Mouse (Mus musculus) gastrocnemius, postnatal 14 days (tissue): ENCODE measurements around the gene Rad9b. TPM values are rescaled to one million over a fixed set of nuclear protein-coding genes. Genes with fewer than 3 reads are reported as not detected.

Source experiments
- DNase-seq: peaks from one replicate; pipeline ENCODE4 v3.0.0; 2021; ENCODE audit warnings: mixed read lengths
- intact Hi-C: fragments of 180-260 bp; cut with DNase I; formaldehyde crosslinking; loops from one replicate; pipeline ENCODE4 v1.15.1; 2025; ENCODE audit warnings: low total_unique reads
- total RNA-seq, 2 experiments: library from RNA; stranded (reverse); gene quantifications; 2 replicates each; pipeline ENCODE4 v1.2.3; 2021

Gene Rad9b
- total RNA-seq, 2 experiments from 2014 or later, result 0.47 to 0.73 TPM

DNA sequence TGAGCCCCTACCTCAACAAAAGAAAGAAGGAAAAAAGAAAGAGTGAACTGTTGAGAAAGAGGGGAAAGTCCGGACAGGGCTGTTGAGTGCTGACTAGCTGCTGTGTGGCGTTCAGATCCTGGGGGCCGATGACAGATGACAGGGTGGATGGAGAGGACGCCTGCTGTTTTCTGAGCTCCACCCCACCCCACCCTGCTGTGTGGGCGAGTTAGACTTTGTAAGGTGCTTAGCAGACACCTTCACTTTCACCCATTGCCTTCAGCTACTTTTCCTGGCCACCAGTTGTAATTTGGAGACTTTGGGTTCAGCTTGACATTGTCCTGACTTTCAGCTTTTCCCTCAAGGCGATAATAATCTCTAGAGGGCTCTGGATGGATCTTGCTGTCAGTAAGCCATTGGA is 62.9 kb downstream of the Rad9b start:
- intact Hi-C loops, result no loop called here
- no peak for DNase-seq

DNA sequence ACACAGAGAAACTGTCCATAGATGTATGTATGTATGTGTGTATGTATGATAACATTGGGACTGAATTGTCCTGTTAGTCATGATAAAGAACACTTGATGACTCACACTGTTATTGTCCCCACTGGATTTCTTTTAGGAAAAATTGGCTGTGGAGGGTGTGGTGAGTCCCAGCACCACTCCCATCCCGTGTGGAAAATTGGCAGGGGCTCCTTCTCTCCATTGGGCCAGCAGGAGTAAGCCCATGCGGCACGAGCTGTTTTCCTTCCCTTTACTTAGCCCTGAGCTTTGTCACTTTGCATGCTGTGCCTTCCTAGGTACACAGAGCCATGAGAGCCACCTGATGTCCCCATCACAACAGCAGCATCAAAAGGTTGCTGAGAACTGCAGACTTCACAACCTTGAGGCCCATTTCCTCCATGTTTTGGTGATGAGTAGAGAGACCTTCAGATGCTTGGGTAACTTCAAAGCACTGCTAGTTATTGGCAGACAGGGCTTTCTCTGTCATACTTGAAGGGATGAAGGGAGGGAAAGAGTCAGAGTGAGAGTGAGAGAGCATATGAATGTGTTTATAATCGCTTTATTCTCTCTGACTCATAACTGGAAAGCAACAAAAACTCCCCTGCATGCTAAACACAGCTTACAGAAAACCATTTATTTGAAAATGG is 65.8 kb downstream of the Rad9b start:
- intact Hi-C loops, result no loop called here
- peak; percentile 34 for DNase-seq

DNA sequence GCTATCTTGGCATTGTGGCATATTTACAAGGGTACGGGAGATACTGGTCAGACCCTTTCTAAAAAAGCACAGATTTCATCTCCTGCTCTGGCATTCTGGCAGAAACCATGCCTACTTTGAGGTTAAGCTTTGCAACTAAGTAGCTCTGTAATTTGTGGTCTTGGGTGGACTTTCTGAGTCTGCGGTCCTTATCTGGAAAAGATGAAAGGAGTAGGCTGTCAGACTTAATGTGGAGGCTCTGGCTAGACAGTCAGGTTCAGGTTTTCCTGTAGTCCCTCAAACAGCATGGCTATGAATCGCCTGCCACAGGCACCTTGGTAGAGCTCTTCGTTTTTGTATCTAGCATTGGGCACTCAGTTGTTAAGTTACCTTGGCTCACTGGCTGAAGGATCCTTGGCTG is 67.0 kb downstream of the Rad9b start:
- no peak for DNase-seq
- intact Hi-C loops, result no loop called here

DNA sequence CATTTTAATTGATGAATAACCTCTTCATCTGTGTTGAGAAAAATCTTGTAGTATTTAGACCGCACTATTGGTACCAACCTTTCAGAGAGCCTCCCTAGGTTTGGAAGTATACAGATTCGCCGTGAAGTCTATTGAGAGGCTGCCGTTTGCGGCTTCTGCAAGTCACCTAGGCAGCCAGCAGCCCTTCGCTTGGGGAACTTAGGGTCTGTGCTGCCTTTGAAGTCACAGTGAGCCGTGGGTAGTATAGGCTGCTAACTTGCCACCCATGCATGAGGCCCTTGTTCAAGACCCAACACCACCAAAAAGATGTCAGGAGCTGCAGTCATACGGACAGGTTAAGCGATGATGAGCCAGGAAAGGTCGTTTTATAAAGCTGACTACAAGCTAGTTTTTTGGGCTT is 67.8 kb downstream of the Rad9b start:
- intact Hi-C loops, result no loop called here
- no peak for DNase-seq

DNA sequence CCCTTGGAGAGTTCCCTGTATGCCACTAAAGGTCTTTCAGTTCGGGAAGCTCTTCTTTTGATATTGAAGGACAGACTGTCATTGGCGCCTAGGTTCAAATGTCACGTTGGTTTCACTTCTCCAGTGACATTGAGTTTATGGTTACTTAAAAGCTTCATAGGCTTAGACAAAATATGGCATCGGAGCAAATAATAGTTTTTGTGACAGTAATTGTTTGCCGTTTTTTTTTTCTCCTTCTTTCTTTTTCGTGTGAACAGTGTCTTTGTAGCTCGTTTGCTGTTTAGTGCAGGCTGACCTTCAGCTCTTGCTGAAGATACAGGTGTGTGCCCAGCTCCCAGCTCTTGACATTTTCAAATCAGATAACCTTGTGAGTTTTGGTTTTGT is 68.3 kb downstream of the Rad9b start:
- DNase-seq, result no peak
- intact Hi-C loops, result no loop called here

DNA sequence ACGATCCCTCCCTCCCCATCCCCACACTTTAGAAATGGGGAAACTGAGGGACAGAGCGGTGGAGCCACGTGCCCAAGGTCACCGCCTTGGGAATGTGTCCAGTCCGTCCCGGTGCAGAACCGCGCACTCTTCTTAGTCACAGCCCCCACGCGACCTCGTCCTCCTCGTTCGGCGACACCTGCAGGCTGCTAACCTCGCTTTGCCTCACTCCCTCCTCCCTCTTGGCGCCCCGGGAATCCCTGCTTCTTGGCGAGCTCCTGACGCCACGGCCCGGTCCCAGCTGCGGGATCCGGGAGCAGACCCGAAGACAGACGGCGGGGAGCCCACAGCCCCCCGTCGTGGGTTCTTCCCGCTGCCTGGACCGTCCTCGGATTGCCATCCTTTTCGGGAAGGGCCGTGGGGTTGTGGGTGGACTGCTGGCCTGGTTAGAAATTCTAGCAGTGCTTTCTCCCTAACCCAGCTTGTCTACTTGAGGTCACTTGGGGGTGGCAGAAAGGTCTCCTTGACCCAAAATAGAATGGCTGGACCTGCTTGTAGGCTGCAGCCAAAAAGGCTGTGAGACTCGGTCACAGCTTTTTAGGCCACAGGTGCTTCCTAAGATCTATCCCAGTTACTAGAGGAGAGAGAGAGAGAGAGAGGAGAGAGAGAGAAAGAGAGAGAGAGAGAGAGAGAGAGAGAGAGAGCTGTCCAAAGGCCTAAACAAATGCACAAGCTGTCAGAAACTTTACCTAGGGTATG is 68.8 kb downstream of the Rad9b start:
- peak; percentile 69 for DNase-seq
- intact Hi-C loops, result no loop called here

DNA sequence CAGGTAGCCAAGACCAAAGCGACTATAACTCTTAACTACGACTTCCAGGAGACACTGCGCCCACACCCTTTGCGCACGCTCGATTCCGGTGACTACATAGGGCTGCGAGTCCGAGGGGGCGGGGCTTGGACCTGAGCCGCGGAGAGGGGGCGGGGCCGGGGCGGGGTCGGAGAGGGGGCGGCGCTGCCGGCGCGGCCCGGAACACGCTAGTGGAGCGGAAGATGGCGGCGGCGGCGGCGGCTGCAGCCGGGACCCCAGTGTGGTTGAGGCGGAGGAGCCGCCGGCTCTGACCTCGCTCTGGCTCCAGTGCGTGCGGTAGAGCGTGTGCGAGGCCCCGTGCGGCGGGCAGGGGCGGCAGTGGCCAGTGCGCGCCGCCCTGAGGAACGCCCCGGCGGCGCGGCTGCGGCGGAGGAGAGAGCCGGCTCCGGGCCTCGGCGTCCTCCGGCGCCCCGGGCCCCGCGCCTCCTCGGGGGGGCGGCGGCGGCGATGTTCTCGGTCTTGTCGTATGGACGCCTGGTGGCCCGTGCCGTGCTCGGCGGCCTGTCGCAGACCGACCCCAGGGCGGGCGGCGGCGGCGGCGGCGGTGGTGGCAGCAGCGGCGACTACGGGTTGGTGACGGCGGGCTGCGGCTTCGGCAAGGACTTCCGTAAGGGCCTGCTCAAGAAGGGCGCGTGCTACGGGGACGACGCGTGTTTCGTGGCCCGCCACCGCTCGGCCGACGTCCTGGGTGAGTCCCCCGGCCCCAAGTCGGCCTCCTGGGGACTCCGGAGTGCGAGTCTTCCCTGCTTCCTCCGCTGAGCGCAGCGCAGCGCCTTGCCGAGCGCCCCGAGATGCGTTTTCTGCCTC is 69.6 kb downstream of the Rad9b start, which contains the start of gene Pptc7:
Gene Pptc7, plus strand, starts transcription at position 183 of the 846 bp plus-strand sequence.
- DNase-seq, result peak; percentile 93
- intact Hi-C loops, result no loop called here

DNA sequence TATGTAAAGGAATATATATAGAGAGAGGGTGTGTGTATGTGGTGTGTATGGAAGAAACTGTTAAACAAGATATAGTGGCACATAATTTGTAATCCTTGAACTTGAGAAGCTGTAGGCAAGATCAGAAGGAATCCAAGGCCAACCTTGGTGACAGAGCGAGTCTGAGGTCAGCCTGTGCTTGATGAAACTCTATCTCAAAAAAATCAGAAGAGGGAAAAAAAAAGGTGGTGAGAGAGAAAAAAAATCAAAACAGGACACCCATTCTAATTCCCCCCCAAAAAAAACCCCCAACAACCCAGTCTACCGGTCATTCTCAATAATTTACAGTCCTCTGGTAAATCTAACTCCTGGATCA is 70.2 kb downstream of the Rad9b start:
- intact Hi-C loops, result no loop called here
- DNase-seq, result no peak

DNA sequence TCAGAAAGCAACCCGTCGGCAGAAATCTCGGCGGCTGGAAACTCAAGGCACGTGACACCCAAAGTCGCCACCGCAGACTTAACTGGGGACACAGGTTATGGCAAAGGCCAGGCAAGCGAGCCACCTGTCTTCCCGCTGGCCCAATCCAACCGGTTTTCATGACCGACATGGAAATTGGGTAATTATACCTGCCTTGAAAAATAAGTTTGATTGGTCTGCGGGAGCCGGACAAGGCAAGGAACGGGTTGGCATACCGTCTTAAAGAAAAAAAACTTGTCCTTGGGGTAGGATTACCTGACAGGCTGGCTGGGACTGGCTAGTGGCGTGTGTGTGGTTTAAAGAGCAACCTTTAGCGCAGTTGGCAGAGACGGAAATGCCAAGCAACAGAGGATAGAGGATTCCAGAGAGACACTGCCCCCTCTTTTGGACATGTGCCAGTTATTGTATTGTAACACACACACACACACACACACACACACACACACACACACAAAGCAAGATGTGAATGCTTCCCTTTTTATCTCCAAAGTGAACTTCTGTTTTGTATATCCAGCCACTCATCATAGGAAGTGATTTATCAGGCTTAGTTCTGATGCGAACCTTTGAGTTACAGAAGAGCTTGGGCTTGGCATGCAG is 73.1 kb downstream of the Rad9b start:
- DNase-seq, result peak; percentile 66
- intact Hi-C loops, result no loop called here

DNA sequence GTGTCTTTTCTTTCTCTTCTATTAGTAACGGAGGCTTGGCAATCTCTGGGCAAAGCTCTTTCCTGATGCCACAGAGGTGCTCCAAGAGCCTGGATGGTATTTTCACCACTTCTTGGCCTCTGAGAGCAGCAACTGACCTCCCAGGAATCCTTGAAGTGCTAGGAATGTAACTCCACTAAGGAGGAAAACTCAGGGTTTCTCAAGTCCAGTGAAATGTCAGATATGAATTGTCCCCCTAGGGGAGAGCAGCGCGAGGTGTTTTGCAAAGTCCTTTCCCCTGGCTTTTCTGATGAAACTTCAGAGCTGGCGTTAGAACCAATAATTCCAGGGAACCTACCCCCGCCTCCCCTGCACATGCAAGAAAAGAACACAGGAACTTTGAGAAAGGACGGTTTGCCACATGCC is 73.6 kb downstream of the Rad9b start:
- intact Hi-C loops, result no loop called here
- DNase-seq, result no peak

DNA sequence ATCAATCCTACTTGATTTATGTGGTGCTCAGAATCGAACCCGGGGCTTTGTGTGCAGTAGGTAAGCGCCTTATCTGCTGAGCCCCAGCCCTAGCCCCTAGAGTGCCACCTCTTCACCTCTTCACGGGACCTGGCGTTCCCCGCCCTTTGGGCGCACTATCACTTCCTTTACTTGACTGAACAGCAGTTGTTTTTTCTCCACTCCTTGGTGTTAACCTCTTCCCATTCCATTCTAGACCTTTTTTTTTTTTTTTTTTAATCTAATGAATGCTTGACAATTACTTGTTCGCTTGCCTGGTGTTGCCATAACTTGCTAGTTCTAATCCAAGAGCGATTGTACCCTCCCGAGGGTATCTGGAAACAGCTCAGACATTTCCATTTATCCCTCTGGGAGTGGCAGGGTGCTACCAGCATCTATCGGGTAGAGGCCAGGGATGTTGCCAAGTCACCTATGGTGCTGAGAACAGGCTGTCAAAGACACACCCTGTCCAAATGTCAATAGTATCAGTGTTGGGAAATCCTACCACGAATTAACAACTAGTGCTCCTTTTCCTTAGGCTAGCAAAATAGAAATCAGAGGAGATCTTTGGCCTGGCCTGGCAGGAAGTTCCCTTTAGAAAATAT is 74.1 kb downstream of the Rad9b start:
- intact Hi-C loops, result no loop called here
- DNase-seq, result no peak

DNA sequence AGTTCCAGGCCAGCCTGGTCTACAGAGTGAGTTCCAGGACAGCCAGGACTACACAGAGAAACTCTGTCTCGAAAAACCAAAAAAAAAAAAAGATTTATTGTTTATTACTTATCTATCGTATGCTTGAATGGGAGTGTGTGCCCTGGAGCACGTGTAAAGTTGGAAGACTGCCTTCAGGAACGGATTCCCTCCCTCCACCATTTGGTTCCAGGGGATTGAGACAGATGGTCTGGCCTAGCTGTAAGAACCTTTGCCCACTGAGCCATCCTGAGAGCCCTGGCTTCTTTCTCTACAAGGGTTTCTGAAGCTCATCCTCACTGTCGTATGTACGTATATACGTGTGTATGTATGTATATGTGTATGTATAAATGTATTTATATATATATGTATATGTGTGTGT is 75.1 kb downstream of the Rad9b start:
- intact Hi-C loops, result no loop called here
- no peak for DNase-seq

DNA sequence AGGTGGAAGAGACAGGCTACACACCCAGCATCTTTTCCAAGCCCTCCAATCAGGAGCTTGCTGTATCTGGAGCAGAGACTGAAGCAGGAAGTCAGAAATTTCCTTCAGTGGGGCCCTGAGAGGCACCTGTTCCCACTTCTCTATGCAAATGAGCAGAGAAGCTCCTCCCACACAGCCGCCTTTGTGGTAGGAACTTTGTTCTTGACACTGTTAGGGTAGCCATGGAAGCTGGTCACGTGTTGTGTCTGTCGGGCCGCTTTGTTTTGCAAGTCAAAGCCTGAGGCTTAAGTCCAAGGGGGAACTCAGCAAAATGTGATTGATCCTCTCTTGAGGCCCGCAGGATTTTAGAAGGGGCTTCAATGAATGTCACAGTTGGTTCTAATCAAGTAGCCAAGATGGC is 79.2 kb downstream of the Rad9b start:
- intact Hi-C loops, result no loop called here
- DNase-seq, result no peak

Other genes with a start within 250 kb of the Rad9b start
- not detected for gene Ccdc63, start 213.4 kb downstream of the Rad9b start, total RNA-seq
- gene Ppp1cc, start 196.0 kb downstream of the Rad9b start, total RNA-seq, result 100 to 1,000 TPM; 110 TPM
- gene Hvcn1, start 147.4 kb downstream of the Rad9b start, total RNA-seq, result 1 to 10 TPM; 1.6 to 2.0 TPM
- gene Tctn1, start 89.8 kb downstream of the Rad9b start, total RNA-seq, result 1 to 10 TPM; 2.4 to 3.0 TPM
- 10 to 100 TPM; 39.6 to 74.8 TPM for gene Pptc7, start 69.9 kb downstream of the Rad9b start, total RNA-seq
- gene Vps29, start 136 bp upstream of the Rad9b start, total RNA-seq, result 10 to 100 TPM; 48.9 to 50.1 TPM
- gene Gpn3, start 17.6 kb upstream of the Rad9b start, total RNA-seq, result 10 to 100 TPM; 20.0 to 26.6 TPM
- 1 to 10 TPM; 7.6 to 7.8 TPM for gene Fam216a, start 18.1 kb upstream of the Rad9b start, total RNA-seq
- gene Arpc3, start 37.6 kb upstream of the Rad9b start, total RNA-seq, result 10 to 100 TPM; 68.8 to 72.9 TPM
- 10 to 100 TPM; 16.6 to 18.1 TPM for gene Anapc7, start 67.5 kb upstream of the Rad9b start, total RNA-seq
- 100 to 1,000 TPM; 213 to 317 TPM for gene Atp2a2, start 148.0 kb upstream of the Rad9b start, total RNA-seq